Mouse (Mus musculus) kidney, embryonic 15.5 days (tissue): ENCODE data around the gene Dab2ip. TPM values are rescaled to one million over a fixed set of nuclear protein-coding genes. Genes with fewer than 3 reads are reported as not detected.
A peak's percentile ranks its signal among the peaks of the same experiment; 100 is the strongest.

ENCODE experiments used
- ATAC-seq: fragments of 200-750 bp; cut with Nextera tagmentation; replicated peaks from 2 replicates; pipeline ENCODE4 v1.8.0; 2017; ENCODE audit warnings: moderate TSS enrichment; ENCODE audit not compliant: low FRiP score
- H3K27ac ChIP-seq: fragments of 300-500 bp; sonication (generic); 2 replicates; pipeline ENCODE4 v1.5.1; 2015; ENCODE audit warnings: mild to moderate bottlenecking, inconsistent platforms
- H3K27me3 ChIP-seq: fragments of 300-500 bp; sonication (generic); 2 replicates; pipeline ENCODE4 v1.6.1; 2015; ENCODE audit warnings: inconsistent platforms
- H3K36me3 ChIP-seq: fragments of 300-500 bp; sonication (generic); 2 replicates; pipeline ENCODE4 v1.6.1; 2015; ENCODE audit warnings: inconsistent platforms
- H3K4me1 ChIP-seq: fragments of 300-500 bp; sonication (generic); 2 replicates; pipeline ENCODE4 v1.6.1; 2015; ENCODE audit warnings: inconsistent platforms
- H3K4me2 ChIP-seq: fragments of 300-500 bp; sonication (generic); 2 replicates; pipeline ENCODE4 v1.6.1; 2015; ENCODE audit warnings: moderate library complexity, mild to moderate bottlenecking, inconsistent platforms
- H3K4me3 ChIP-seq: fragments of 300-500 bp; sonication (generic); replicated peaks from 2 replicates; pipeline ENCODE4 v1.5.1; 2015; ENCODE audit warnings: mild to moderate bottlenecking, inconsistent platforms
- H3K9ac ChIP-seq: fragments of 300-500 bp; sonication (generic); 2 replicates; pipeline ENCODE4 v1.6.1; 2015; ENCODE audit warnings: mild to moderate bottlenecking, inconsistent platforms
- H3K9me3 ChIP-seq: fragments of 300-500 bp; sonication (generic); replicated peaks from 2 replicates; pipeline ENCODE4 v1.6.1; 2016; ENCODE audit warnings: inconsistent platforms
- WGBS: fragments of 180-500 bp; shearing (Covaris S2); methylation state at CpG from one replicate; pipeline ENCODE4 v1.1.7; 2015; ENCODE audit warnings: mixed read lengths; 5-methylcytosine and 5-hydroxymethylcytosine counted together
- polyA plus RNA-seq: library from polyadenylated mRNA; unstranded; fragments of >200 nt; fragmentation: Nextera tagmentation; extraction: Ambion mirVana; gene quantifications from 2 replicates; pipeline ENCODE4 v1.2.1, GENCODE M21; 2015

The Dab2ip gene
- polyA plus RNA-seq, 1 experiment from 2014 or later = 37.5 TPM

DNA sequence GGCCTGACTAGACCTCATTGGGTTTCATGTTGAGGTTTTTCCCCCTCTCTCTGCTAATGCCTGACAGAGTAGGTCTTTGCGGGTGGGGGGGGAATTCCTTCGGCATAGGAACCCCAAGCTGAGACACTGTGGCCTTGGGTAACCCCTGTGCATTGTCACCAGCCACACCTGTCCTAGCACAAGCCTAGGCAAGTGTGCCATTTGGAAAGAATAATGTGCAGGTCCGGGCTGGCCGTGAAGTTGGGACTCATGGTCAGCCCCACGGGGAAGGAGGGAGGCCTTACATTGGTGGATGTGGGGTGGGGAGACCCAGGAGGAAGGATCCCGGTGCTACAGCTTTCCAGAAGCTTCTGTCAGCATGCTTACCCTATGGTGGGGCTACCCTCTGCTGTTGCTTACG lies 50.8 kb downstream of the Dab2ip start:
- H3K27ac ChIP-seq = no peak overlapping the region
- H3K9me3 ChIP-seq = no peaks in the 10 kb centered on the region
- WGBS = 86% methylated on average over 7 of the region's 7 CpGs
- no peak overlapping the region for H3K9ac ChIP-seq
- no peaks in the 10 kb centered on the region for H3K36me3 ChIP-seq
- no peak for ATAC-seq
- no peak overlapping the region for H3K4me2 ChIP-seq
- H3K4me3 ChIP-seq = no peak overlapping the region
- no peaks in the 10 kb centered on the region for H3K27me3 ChIP-seq
- H3K4me1 ChIP-seq = peaks cover 72% of the 10 kb centered on the region

DNA sequence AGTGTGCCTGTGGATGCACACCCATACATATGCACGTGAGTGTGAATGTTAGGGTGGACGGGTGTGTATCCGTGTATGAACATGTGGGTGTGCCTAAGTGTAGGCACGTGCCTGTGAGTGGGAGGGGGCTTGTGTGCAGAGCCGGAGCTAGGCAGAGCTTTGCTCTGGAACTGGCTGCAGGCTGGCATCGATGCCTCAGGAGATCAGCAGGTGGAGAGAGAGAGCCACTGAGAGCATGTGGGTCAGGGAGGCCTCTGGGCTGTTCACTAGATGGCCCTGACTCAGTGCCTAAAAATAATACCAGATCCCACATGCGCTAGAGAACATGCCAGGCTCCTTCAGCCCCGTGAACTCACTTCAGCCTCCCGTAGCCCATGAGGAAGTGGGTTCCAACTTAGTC lies 51.3 kb downstream of the Dab2ip start:
- WGBS = 43% methylated on average over 9 of the region's 9 CpGs
- 0 out of 2 replicates have a peak, but pooled peaks have one; percentile 5 for ATAC-seq
- no peak overlapping the region for H3K4me3 ChIP-seq
- peaks cover 72% of the 10 kb centered on the region for H3K4me1 ChIP-seq
- no peak overlapping the region for H3K27ac ChIP-seq
- H3K4me2 ChIP-seq = no peak overlapping the region
- H3K36me3 ChIP-seq = no peaks in the 10 kb centered on the region
- H3K9me3 ChIP-seq = no peaks in the 10 kb centered on the region
- H3K27me3 ChIP-seq = no peaks in the 10 kb centered on the region
- no peak overlapping the region for H3K9ac ChIP-seq

DNA sequence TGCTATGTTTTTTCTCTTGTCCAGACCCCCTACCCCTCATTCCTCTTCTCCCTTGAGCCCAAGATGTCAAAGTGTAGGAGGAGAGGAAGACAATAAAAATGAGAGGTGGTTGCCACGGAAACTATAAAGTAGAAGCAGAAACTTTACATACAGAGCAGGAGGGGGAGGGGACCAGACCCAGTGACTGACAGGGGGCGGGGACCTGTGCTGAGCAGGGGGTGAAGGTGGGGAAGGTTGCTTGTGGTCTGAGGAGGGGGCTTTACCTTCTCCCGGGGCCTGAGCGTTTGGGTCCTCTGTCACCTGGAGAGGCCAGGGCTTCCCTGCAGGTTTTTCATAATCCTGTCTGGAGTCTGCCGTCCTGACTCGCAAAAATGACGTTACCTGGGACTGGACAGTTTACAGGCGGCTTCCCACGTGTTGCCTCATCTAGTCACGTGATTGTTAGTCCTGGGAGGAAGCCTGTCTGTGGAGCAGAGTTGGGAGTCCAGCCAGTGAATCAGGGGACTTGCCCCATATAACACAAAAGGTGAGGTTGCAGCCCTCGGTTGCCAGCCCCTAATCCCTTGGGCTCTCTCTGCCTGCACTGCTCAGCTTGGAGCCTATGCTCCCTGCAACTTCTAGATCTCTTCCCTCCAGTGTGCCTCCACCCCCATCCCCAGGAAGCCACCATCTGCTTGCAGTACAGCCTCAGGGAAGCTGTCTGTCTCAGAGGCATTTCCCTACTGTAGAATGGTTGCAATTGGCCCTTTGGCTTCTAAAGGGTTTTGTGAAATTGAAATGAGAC lies 52.3 kb downstream of the Dab2ip start:
- H3K9me3 ChIP-seq = no peaks in the 10 kb centered on the region
- H3K9ac ChIP-seq = 0 out of 2 replicates have a peak overlapping the region, but pooled peaks have one; percentile 10
- H3K4me1 ChIP-seq = peaks cover 79% of the 10 kb centered on the region
- no peak for ATAC-seq
- H3K4me2 ChIP-seq = peak overlapping the region; percentile 28
- H3K4me3 ChIP-seq = no peak overlapping the region; the same call in 1 of the 2 replicates
- no peaks in the 10 kb centered on the region for H3K36me3 ChIP-seq
- no peak overlapping the region for H3K27ac ChIP-seq
- H3K27me3 ChIP-seq = no peaks in the 10 kb centered on the region
- whole genome bisulfite sequencing = 16% methylated on average over 11 of the region's 11 CpGs

GRCm38 (mm10) chr2:35610976-35611375 lies 52.9 kb downstream of the Dab2ip start:
- Histone ChIP-seq H3K4me1 (peaks cover 85% of the 10 kb centered on the region), H3K4me2 (no peak overlapping the region), H3K4me3 (no peak overlapping the region), H3K9ac (0 out of 2 replicates have a peak overlapping the region, but pooled peaks have one; percentile 10), H3K9me3 (no peaks in the 10 kb centered on the region), H3K27ac (no peak overlapping the region), H3K27me3 (no peaks in the 10 kb centered on the region), H3K36me3 (no peaks in the 10 kb centered on the region)
- ATAC-seq = no peak
- WGBS = 73% methylated on average over 7 of the region's 7 CpGs

DNA sequence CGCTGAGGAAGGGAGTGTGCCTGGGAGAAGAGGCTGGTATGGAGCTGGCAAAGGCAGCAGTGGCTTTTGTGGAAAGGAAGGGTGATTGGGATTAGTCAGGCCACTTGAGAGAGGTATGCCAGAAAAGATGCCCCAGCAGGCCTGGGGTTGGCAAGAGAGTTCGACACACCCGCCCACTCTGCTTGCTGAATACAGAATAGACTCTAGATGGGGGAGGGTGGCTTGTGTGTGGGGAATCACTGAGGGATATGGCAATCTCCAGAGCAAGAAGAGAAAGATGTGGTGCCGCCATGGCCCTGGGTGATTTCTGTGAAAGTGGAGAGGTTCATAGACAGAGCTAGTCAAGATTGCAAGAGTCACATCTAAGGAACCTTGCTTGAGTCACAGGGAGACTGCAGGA lies 53.6 kb downstream of the Dab2ip start:
- Histone ChIP-seq H3K9ac (no peak overlapping the region), H3K4me2 (no peak overlapping the region), H3K27ac (no peak overlapping the region), H3K36me3 (no peaks in the 10 kb centered on the region), H3K4me3 (no peak overlapping the region), H3K9me3 (no peaks in the 10 kb centered on the region), H3K4me1 (peaks cover 85% of the 10 kb centered on the region), H3K27me3 (no peaks in the 10 kb centered on the region)
- ATAC-seq = no peak
- WGBS = 97% methylated on average over 4 of the region's 4 CpGs

- Histone ChIP-seq H3K27ac (no peak overlapping the region), H3K9me3 (no peaks in the 10 kb centered on the region), H3K27me3 (no peaks in the 10 kb centered on the region), H3K4me1 (peaks cover 86% of the 10 kb centered on the region), H3K4me2 (no peak overlapping the region), H3K4me3 (no peak overlapping the region), H3K36me3 (no peaks in the 10 kb centered on the region), H3K9ac (no peak overlapping the region)
- no peak for ATAC-seq
- WGBS = 81% methylated on average over 7 of the region's 7 CpGs
Observed at GRCm38 (mm10) chr2:35612297-35612696, 54.2 kb downstream of the Dab2ip start.

DNA sequence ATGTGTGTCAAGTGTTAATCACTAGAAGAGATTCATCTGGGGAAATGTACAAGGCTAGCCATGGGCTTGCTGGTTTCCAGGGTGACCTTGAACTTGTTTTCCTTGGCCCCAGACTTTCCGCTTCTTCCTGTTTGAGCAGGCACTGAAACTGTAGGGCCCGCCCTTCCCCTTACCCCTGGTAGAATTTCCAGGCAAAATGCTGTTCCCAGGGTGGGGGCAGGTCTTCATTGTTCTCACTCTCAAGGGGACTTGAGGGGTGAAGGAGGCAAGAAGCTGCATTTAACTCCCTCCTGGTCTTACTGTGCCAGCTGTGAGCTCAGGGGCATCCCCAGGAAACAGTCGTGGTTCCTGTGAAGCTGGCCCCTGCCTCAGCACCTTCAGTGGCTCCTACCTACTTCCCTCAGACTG lies 55.9 kb downstream of the Dab2ip start:
- H3K9me3 ChIP-seq = no peaks in the 10 kb centered on the region
- no peak overlapping the region for H3K4me2 ChIP-seq
- WGBS = 30% methylated on average over 3 of the region's 3 CpGs
- H3K4me3 ChIP-seq = no peak overlapping the region
- no peaks in the 10 kb centered on the region for H3K36me3 ChIP-seq
- H3K27me3 ChIP-seq = no peaks in the 10 kb centered on the region
- peaks cover 89% of the 10 kb centered on the region for H3K4me1 ChIP-seq
- H3K9ac ChIP-seq = no peak overlapping the region
- H3K27ac ChIP-seq = peak overlapping the region; percentile 61
- ATAC-seq = no peak

DNA sequence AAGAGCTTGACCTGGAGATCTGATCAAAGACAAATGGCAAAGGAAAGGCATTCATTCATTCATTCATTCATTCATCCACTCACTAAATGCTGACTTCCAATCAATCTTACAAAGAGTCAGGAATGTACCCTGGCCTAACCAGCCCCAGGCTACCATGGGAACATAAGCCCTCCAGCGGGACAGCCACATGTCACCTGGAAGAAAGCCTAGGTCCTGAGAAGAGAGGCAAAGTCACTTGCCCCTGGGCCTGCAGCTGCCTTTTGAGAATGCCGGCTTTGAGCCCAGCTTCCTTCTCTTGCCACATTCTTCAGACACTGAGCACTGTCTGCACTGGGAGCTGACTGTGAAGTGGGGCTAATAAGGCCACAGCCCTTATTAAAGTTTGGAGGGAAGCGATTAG lies 56.3 kb downstream of the Dab2ip start:
- H3K27me3 ChIP-seq = no peaks in the 10 kb centered on the region
- H3K27ac ChIP-seq = peak overlapping the region; percentile 61
- no peak overlapping the region for H3K9ac ChIP-seq
- H3K4me3 ChIP-seq = no peak overlapping the region
- H3K9me3 ChIP-seq = no peaks in the 10 kb centered on the region
- no peak for ATAC-seq
- WGBS = 67% methylated on average over 3 of the region's 3 CpGs
- no peak overlapping the region for H3K4me2 ChIP-seq
- peaks cover 89% of the 10 kb centered on the region for H3K4me1 ChIP-seq
- H3K36me3 ChIP-seq = no peaks in the 10 kb centered on the region

DNA sequence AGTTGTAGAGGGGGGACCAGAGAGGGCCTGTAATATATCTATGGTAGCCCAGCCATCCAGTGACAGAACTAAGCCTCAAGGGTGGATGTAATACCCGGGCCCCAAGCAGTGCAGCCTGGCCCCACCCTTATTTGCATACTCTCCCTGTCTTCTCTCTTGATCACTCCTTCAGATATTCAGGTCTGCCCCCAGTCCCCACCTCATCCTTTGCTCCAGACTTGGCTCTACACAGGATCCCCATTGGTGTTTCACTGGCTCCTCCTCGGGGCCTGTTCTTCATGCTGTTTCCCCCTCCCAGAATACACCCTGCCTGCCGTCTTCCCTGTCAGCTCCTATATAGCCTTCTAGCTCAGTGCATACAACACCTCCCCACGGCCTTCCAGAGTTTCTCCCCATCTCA lies 57.3 kb downstream of the Dab2ip start:
- Histone ChIP-seq H3K27ac (no peak overlapping the region), H3K9me3 (no peaks in the 10 kb centered on the region), H3K27me3 (no peaks in the 10 kb centered on the region), H3K4me3 (no peak overlapping the region), H3K36me3 (no peaks in the 10 kb centered on the region), H3K4me1 (peaks cover 89% of the 10 kb centered on the region), H3K4me2 (no peak overlapping the region), H3K9ac (no peak overlapping the region)
- 71% methylated on average over 4 of the region's 4 CpGs for WGBS
- ATAC-seq = no peak

DNA sequence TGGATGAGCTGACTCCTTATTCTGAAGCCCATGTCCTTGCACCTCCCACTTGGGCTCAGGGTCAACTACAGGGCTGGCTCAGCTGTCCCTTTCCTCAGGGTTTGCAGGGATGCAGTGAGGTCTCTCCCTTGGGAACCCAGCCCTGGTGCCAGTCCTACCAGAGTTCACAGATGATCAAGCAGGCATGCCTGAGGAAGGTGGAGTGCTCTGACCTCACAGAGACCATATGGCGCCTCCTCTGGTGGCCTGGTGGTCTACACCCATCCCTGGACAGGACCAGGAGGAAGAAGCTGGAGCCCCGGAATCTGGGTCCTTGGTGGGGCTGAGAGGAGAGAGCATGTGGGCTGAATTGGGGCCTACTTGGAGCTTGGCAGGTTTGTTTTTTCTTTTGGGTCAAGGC lies 57.9 kb downstream of the Dab2ip start:
- Histone ChIP-seq H3K36me3 (no peaks in the 10 kb centered on the region), H3K27me3 (no peaks in the 10 kb centered on the region), H3K4me2 (no peak overlapping the region), H3K4me1 (peaks cover 89% of the 10 kb centered on the region), H3K9ac (no peak overlapping the region), H3K9me3 (no peaks in the 10 kb centered on the region), H3K27ac (no peak overlapping the region), H3K4me3 (no peak overlapping the region)
- no peak for ATAC-seq
- WGBS = 48% methylated on average over 2 of the region's 2 CpGs

DNA sequence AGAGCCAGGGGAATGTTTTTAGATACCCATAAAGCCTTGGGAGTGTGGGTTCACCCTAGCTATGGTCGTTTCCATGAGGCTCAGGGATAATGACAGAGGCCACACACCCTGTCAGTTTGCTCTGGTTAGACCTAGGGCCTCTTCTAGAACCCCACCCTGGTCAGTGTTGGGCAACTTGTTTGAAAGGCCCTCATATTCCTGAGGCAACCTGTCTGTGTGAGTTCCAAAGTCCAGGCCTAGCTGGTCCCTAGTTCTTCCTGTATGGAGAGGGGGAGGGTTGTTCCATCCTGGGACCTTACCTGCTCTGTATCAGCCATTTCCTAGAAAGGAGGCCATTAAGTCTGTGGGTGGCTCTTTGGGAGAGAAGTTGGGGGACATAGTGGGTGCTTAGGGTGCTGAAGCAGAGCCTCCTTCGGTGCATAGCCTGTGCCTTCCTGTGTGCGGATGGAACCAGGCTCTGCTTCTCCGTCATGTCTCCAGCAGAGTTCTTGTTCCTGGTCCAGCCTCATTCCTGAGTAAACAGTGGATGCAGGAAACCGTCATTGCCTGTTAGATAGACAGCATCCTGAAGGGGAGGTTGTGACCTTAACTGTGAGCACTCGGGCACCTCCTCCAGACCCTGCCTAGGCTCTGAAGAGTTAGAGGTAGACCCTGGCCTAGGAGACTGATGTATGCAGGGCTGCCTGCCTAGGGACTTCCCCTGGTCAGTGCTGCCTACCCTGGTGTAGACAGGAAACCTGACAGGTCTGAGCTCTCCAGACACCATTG lies 59.0 kb downstream of the Dab2ip start:
- H3K36me3 ChIP-seq = no peaks in the 10 kb centered on the region
- H3K4me2 ChIP-seq = no peak overlapping the region
- no peak overlapping the region for H3K4me3 ChIP-seq
- no peaks in the 10 kb centered on the region for H3K9me3 ChIP-seq
- peaks cover 97% of the 10 kb centered on the region for H3K4me1 ChIP-seq
- H3K9ac ChIP-seq = no peak overlapping the region
- H3K27me3 ChIP-seq = no peaks in the 10 kb centered on the region
- no peak for ATAC-seq
- H3K27ac ChIP-seq = peak overlapping the region; percentile 38
- WGBS = 44% methylated on average over 6 of the region's 6 CpGs

DNA sequence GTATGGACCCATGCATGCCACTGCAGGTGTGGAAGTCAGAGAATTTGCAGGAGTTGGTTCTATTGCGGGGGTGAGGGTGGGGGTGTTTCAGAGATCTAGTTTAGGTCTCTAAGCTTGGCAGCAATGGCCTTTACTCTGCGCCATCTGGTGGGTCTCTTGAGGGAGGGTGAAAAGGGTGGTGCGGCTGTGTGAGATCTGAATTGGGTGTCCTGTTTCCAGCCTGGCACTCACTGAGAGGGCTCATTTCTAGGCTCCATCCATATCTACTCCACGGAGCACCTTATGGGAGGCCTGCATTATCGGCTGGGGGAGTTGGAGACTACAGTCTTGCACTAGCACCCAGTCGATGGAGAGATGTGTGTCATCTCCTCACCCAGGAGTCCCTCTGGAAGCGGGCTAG lies 60.9 kb downstream of the Dab2ip start:
- H3K4me3 ChIP-seq = no peak overlapping the region
- no peaks in the 10 kb centered on the region for H3K36me3 ChIP-seq
- H3K27me3 ChIP-seq = no peaks in the 10 kb centered on the region
- no peak for ATAC-seq
- peak overlapping the region; percentile 76 for H3K27ac ChIP-seq
- no peaks in the 10 kb centered on the region for H3K9me3 ChIP-seq
- H3K9ac ChIP-seq = 0 out of 2 replicates have a peak overlapping the region, but pooled peaks have one; percentile 29
- WGBS = 70% methylated on average over 7 of the region's 7 CpGs
- peaks cover 97% of the 10 kb centered on the region for H3K4me1 ChIP-seq
- peak overlapping the region; percentile 54; the same call in 1 of the 2 replicates for H3K4me2 ChIP-seq
